Mouse (Mus musculus) frontal cortex, postnatal 25 days (tissue): ENCODE results near the gene Mmadhc.

Experiments
- DNase-seq, 2 experiments: peaks; one replicate each; pipeline ENCODE4 v3.0.0; 2022; ENCODE audit warnings: low spot score in 2 of 2

Gene Mmadhc

DNA sequence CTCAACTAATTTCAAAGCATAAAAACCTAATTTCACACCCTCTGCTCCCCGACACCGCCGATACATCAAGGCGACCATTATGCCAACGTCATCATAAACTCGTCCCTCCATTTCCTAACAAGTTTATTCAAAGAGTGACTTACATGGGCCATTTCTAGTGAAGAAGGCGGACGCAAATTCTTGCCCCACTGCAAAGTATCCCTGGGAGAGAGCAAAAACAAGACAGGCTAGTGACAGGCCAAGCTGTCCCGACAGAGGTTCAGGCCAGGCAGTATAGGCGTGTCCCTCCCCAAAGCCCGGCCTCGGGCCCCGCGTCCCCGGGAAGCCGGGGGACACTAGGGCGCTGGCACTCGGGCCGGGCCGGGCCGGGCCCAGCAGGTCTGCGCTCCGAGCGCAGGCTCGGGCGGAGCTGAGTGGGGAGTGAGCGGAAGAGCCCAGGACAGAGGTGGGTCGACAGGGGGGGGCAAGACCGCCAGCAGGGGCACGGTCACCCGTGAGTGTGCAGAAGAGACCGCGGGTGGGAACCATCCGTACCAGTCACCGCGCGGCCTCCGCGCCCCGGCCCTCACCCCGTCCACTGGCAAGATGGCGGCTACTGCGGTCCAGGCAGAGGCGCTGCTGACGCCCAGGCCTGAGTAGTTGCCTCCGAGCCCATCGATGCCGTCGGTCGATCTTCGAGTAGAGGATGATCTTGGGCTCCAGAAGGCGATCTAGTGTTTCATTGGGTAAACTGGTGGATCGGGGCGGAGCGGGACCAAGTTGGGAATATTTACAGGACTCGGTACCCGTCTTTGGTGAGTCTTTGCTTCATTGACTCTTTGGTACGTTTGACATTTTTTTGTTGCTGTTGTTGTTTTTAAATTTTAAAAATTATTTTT, at the start of gene Mmadhc:
Gene Mmadhc (minus strand): TSS at position 693 of the 878 bp plus-strand sequence.
- DNase-seq: peak; percentile 83 to 85

DNA sequence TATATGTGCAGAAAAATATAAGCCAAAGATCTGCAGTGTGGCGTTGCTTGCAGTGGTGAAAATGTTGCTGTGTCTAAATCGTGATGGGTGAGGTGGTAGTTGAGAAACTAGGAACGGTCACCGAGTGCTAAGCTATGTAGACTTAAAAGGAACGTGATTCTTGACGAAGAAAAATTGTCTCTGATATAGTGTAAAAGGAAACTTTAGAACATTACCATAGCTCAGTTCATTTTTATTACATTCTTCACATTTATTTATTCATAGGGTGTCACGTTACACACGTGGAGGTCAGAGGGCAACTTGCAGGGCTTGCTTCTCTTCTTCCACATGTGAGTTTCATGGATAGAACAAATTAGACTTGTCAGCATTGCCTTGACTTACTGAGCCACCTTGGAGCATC, 47.0 kb upstream of the Mmadhc start:
- no peak for DNase-seq

DNA sequence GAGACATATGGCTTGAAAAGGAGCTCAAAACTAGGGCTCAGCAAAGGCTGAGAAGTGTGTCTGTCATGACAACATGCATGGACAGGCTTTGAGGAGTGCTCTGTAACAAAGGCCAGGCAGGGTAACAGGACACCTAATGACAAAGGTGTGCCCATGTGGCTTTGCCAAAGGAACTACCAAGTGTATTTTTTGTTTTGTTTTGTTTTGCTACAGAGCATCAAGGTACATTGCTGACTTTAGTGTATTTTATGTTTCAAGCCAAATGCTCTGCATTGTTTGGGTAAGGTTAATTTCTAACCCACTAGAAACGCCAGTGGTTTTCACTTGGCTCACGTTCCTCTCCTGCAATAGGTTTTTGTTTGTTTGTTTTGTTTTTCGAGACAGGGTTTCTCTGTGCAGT, 42.5 kb upstream of the Mmadhc start:
- DNase-seq: no peak

- DNase-seq: no peak
Measured at GRCm38 (mm10) chr2:50337596-50337995, 41.0 kb upstream of the Mmadhc start.

- DNase-seq: no peak
Measured at GRCm38 (mm10) chr2:50331716-50332270, 35.2 kb upstream of the Mmadhc start.

- DNase-seq: no peak
Measured at GRCm38 (mm10) chr2:50328181-50328580, 31.6 kb upstream of the Mmadhc start.

- no peak for DNase-seq
Measured at GRCm38 (mm10) chr2:50324799-50325198, 28.2 kb upstream of the Mmadhc start.

- DNase-seq: peak in 1 of 2 experiments; percentile 23
Measured at GRCm38 (mm10) chr2:50306663-50307320, 10.2 kb upstream of the Mmadhc start.

DNA sequence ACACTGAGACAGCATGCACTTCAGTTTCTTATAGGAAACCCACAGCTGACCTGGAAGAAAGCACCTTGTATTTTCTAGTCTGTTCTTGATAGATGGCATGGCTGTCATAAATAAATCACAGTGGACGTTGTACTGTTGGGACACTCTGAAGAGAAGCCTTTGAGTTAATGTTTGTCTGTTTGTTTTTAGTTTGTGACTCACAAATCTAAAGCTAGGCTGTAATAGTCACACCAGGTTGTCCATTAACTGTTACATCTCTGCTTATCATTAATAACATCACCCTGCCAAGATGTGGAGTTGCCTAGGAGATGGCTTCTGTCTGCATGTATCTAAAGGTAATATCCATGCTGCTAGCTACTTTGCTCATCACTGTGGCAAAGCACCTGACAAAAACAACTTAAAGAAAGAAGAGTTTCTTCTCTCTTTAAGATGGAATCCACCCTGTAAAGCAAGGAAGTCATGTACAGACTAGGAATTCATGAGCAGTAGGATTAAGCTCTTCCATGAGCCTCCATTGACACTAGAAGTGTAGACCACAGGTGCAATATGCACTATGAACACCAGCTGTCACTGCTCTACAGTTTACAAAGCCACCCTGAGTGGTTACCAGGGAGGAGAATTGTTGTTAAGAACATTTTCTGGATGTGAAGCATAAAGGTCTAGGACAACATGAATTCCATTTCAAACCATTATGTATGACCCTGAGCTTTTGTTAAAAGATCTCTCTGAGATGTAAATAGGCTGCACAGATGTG, 8.4 kb upstream of the Mmadhc start:
- no peak for DNase-seq

- DNase-seq: no peak
Measured at GRCm38 (mm10) chr2:50296987-50297350, 368 bp upstream of the Mmadhc start.

DNA sequence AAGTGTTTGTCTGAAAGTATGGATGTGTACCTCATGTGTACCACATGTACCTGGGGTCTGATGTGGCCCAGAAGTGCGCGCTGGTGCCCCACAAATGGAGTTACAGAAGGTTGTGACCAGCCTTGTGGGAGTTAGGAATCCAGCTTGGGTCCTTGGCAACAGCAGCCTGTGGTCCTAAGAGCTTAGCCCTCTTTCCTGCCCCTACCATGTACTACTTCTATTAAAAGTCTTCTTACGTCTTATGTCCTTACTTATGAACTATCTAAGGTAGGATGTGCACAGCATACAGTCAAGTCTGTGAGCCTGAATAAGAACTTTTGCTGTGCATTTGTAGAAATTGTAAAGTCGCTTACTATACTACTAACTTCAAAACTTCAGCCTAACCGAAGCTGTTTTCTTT, 1.0 kb downstream of the Mmadhc start:
- no peak for DNase-seq

DNA sequence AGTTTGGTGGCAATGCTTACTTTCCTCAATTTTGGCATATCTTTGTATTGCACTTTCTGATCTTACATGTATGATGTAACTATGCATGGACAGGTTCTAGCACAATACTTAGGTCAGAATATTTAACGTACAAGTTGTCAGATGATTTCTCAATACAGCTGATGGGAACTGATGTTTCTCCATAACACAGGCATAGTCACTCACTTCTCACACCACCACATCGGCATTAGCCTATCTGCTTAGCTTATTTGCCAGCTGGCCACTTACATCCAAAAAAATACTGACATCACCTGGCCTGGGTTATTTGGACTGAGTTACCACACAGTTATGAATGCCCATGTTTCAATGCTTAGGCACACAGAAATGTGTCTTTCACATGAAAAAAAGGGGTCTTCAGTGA, 2.5 kb downstream of the Mmadhc start:
- DNase-seq: no peak

DNA sequence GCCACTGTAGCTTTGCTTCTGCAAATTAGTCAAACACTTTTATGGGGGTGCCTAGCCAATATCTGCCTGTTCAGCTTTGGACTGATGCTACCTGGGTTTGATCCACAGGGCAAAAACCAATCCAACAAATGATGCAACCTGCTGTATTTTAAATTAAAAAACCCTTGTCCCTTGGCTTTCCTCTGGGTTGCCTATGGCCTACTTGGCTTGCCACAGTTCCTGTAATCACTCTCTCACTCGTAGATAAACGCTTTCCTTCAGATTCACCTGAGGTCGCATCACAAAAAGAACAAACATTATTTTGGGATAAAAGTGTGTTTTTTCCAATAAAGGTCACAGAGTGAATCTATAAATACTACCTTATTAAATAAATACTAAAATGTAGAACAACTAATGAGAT, 3.0 kb downstream of the Mmadhc start:
- DNase-seq: no peak

DNA sequence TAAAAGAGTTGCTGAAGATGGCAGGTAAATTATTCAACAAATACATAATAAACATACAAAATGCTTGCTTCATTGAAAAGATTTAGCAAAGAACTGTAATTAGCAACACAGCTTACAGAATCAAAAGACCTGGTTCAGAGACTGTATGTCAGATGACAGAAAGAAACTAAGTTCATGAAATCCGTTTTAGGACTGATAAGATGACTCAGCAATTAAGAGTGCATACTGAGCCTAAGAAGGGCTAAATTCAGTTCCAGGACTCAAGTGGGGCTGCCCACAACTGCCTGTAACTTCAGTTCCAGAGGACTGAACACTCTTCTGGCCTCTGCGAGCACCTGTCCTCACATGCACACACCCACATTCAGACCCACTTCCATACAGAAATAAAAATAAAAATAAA, 4.7 kb downstream of the Mmadhc start:
- DNase-seq: no peak

DNA sequence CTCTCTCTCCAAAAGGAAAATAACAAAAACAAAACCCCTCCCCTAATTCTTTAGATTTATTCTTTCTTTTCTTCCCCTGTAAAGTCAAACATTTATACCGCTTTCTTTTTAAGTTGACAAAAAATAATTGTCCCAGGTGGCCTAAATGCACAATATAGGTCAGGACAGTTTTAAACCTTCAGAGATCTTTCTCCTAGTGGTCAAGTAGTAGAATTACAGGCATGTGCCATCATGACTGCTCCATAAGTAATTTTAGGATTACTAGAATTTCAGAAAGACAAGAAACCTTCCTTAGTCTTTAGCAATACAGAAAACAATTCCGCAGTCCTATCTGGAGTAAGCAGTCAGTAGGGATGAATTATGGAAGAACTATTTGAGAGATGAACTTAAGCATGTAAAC, 5.8 kb downstream of the Mmadhc start:
- DNase-seq: no peak

GRCm38 (mm10) chr2:50284781-50285180, 11.8 kb downstream of the Mmadhc start:
- no peak for DNase-seq

GRCm38 (mm10) chr2:50284040-50284439, 12.6 kb downstream of the Mmadhc start:
- DNase-seq: no peak

DNA sequence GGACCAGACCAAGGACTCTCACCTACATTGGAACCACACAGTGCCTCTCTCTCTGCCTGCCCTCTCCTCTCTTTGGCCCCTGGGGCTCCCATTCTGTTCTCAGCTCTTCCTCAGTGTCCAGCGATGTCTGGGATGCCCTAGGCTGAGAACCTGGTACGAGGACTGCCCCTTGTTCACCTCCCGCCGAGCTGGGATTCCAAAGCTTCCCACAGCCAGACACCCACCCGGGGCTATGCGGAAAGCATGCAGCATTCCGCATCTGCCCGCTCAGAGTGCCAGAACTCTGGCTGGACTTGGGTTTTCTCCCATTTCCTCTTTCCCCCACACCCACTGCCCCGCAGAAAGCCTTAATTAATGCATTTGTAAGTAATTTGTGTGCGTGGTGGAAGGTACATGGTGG, 19.9 kb downstream of the Mmadhc start:
- no peak for DNase-seq

GRCm38 (mm10) chr2:50273415-50273814, 23.2 kb downstream of the Mmadhc start:
- DNase-seq: no peak

GRCm38 (mm10) chr2:50272165-50272564, 24.4 kb downstream of the Mmadhc start:
- no peak for DNase-seq

DNA sequence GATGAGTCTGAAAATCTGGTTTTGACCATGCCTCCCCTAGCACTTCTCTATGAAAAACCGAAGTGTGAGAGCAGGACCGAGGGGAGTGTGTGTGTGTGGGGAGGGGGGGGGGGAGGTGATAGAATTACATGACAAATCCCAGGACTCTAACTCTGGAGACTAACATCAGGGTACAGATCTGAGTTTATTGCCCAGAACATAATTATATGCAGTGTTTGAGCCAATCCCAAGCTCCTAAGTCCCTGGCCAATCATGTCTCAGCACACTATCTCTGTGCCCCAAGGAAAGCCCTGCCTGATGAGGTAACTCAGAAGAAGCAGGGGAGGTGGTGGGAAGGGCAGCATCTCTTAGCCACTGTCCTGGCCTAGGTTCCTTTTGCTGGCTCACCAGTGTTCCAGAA, 28.1 kb downstream of the Mmadhc start:
- DNase-seq: no peak

DNA sequence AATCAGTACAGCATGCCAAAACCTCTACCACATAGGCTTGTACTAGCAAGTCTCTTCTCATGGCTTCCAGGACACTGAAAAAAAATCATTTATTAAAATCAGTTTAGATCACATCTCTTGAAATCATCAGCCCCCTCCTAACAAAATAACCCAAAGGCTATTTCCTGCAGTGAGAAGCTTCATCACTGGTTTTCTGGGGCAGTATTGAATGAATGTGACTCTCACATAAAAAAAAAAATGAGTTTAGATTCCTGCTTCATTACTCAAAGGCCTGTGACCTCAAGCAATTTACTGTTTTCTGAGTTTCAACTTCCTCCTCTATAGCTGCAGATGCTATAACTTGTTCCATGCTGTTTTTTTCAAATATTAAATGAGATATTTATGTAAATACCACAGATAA, 29.6 kb downstream of the Mmadhc start:
- no peak for DNase-seq
